Mouse (Mus musculus) heart, embryonic 14.5 days (tissue): ENCODE results near the gene Camk2d. TPM values are rescaled to one million over a fixed set of nuclear protein-coding genes. Genes with fewer than 3 reads are reported as not detected.

Source experiments
- ATAC-seq: fragments of 200-750 bp; cut with Nextera tagmentation; 2 replicates; pipeline ENCODE4 v1.8.0; 2017; ENCODE audit warnings: low read depth, moderate TSS enrichment; ENCODE audit not compliant: insufficient number of reproducible peaks, insufficient read depth, low FRiP score
- H3K27ac ChIP-seq, 2 experiments: fragments of 200-500 bp in 1 of 2; fragments of 300-500 bp in 1 of 2; sonication (generic) in 1 of 2; replicated peaks in 1 of 2; 2 replicates each; pipeline ENCODE4 v1.5.1; 2012 to 2014; ENCODE audit warnings: low read depth in 2 of 2, low read length in 2 of 2, control low read depth in 1 of 2, mild to moderate bottlenecking in 1 of 2, mixed read lengths in 1 of 2; ENCODE audit not compliant: control insufficient read depth in 1 of 2, insufficient read depth in 1 of 2
- H3K27me3 ChIP-seq: fragments of 300-500 bp; sonication (generic); 2 replicates; pipeline ENCODE4 v1.6.1; 2014; ENCODE audit warnings: mild to moderate bottlenecking, low read length, control low read depth; ENCODE audit not compliant: control insufficient read depth, insufficient read depth
- H3K36me3 ChIP-seq: fragments of 300-500 bp; sonication (generic); 2 replicates; pipeline ENCODE4 v1.6.1; 2014; ENCODE audit warnings: mild to moderate bottlenecking, control low read depth, low read length, mixed read lengths; ENCODE audit not compliant: control insufficient read depth, insufficient read depth
- H3K4me1 ChIP-seq, 2 experiments: fragments of 200-500 bp in 1 of 2; fragments of 300-500 bp in 1 of 2; sonication (generic) in 1 of 2; 2 replicates each; pipeline ENCODE4 v1.6.1; 2012 to 2014; ENCODE audit warnings: low read length in 2 of 2, control low read depth in 1 of 2, mixed read lengths in 1 of 2; ENCODE audit not compliant: control insufficient read depth in 2 of 2, insufficient read depth in 2 of 2
- H3K4me2 ChIP-seq: fragments of 300-500 bp; sonication (generic); 2 replicates; pipeline ENCODE4 v1.6.1; 2014; ENCODE audit warnings: mild to moderate bottlenecking, low read length
- H3K4me3 ChIP-seq, 2 experiments: fragments of 200-500 bp in 1 of 2; fragments of 300-500 bp in 1 of 2; sonication (generic) in 1 of 2; 2 replicates each; pipeline ENCODE4 v1.5.1; 2012 to 2014; ENCODE audit warnings: low read length in 2 of 2, mild to moderate bottlenecking in 2 of 2, control low read depth in 1 of 2, low read depth in 1 of 2, moderate library complexity in 1 of 2; ENCODE audit not compliant: control insufficient read depth in 1 of 2, insufficient read depth in 1 of 2
- H3K9ac ChIP-seq: fragments of 300-500 bp; sonication (generic); 2 replicates; pipeline ENCODE4 v1.6.1; 2014; ENCODE audit warnings: mild to moderate bottlenecking, low read length
- H3K9me3 ChIP-seq: fragments of 300-500 bp; sonication (generic); 2 replicates; pipeline ENCODE4 v1.6.1; 2016; ENCODE audit warnings: low read length, control low read depth; ENCODE audit not compliant: control insufficient read depth
- WGBS: fragments of 180-500 bp; shearing (Covaris S2); extraction: QIAGEN DNeasy Blood & Tissue Kit; methylation state at CpG from one replicate; pipeline ENCODE4 v1.1.7; 2014; 5-methylcytosine and 5-hydroxymethylcytosine counted together
- polyA plus RNA-seq: library from polyadenylated mRNA; unstranded; fragments of >200 nt; fragmentation: Nextera tagmentation; extraction: Ambion mirVana; gene quantifications from 2 replicates; pipeline ENCODE4 v1.2.1, GENCODE M21; 2014

Gene Camk2d
- polyA plus RNA-seq, 1 experiment from 2014 or later: 149 TPM

DNA sequence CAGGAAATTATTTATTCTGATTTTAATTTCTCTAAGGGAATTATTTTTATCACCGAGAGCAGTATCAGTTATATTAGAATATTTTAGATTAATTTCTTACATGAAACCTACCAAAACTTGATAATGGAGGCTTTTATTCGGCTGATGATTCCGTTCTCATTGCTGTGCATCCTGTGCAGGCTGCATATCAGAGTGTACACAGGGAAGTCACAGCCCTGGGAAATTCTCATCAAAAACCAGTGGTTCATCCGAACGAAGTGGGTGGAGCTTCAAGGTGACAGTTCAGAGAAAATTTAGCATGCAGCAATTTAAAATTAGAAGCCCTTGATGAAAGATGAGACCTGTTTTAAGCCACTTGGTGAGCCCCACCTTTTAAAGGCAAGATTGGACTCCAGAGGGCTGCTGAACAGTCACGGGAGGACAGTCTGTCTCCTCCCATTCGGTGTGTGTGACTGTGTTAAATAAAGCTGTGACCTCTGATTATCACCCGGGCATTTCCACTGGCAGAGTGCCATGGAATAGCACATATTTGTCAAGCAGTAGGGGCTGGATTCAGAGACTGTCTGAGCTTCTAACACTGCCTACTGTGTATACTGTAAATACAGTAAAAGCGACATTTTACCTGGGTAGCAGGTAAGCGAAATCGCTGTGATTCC is 150.2 kb downstream of the Camk2d start:
- Histone ChIP-seq H3K9ac (peak overlapping the region; percentile 62), H3K4me3 (peak overlapping the region in 1 of 2 experiments; percentile 10; a peak in 1 of 4 replicates), H3K9me3 (no peaks in the 10 kb centered on the region), H3K27me3 (no peaks in the 10 kb centered on the region), H3K27ac (peak overlapping the region; percentile 72 to 88), H3K36me3 (no peaks in the 10 kb centered on the region), H3K4me2 (peak overlapping the region; percentile 51), H3K4me1 (peaks cover 8 to 44% of the 10 kb centered on the region in 2 experiments)
- ATAC-seq: peak; percentile 94
- WGBS: 26% methylated on average over 11 of the region's 11 CpGs

DNA sequence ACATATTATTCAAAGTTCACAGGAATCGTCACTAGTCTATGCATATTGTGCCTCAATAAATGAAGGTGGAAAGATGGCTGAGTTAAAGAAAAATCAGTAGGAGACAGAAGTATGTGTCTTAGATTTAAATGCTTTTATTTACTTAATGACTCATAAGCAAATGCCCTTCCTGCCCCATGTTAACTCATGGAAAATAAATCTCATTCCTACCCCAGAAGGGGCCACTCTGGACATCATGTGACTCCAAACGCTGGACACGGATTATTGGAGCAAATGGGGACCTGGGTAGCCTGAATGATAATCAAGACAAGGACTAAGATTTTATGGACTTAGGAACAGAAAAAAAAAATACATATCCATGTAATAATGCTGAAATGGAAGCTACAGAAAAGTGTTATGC is 151.5 kb downstream of the Camk2d start:
- peaks cover 11 to 46% of the 10 kb centered on the region in 2 experiments for H3K4me1 ChIP-seq
- 74% methylated on average over 3 of the region's 3 CpGs for WGBS
- ATAC-seq: no peak

DNA sequence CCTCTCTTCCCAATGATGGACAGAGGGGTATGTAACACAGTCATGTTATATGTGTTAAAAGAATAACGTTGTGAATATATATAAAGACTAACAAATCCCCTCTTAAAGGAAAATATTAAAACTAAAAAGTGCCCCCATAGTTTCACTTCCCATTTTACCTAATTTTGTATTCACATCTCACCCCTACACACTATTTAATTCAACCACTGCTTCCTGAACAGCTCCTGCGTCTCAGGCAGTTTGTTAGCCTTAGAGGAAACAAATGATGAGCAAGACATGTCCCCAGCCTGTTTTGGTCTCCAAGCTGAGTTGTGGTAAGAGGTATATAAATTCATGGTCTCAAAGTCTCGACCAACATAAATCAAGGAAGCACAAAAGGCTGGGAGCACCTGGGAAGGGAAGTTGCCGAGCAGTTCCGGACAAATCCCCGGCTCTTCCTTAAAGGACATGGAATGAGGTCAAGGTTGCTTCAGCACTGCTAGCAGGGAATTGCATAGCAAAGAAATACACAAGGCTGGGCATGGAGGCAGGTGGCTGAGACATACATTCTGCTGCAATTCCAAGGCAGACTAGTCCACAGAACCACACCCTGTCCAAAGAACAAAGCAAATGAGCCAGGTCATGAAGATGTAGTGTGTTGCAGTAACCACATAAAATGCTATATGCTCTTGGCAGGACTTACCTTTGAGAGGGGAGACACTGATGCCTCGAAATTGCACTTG is 155.4 kb downstream of the Camk2d start:
- Histone ChIP-seq H3K4me2 (no peak overlapping the region), H3K27me3 (no peaks in the 10 kb centered on the region), H3K4me1 (peaks cover 10 to 33% of the 10 kb centered on the region in 2 experiments), H3K9ac (no peak overlapping the region), H3K27ac (peak overlapping the region; percentile 16 to 29; a peak in 1 of 4 replicates), H3K9me3 (no peaks in the 10 kb centered on the region), H3K4me3 (no peak overlapping the region), H3K36me3 (no peaks in the 10 kb centered on the region)
- ATAC-seq: no peak
- WGBS: 74% methylated on average over 7 of the region's 7 CpGs

More for the DNA sequence above, 151.5 kb downstream of the Camk2d start:
- H3K4me3 ChIP-seq: no peak overlapping the region
- no peaks in the 10 kb centered on the region for H3K27me3 ChIP-seq
- no peak overlapping the region for H3K4me2 ChIP-seq
- no peaks in the 10 kb centered on the region for H3K9me3 ChIP-seq
- H3K27ac ChIP-seq: peak overlapping the region in 1 of 2 experiments; percentile 33; a peak in 1 of 4 replicates
- H3K9ac ChIP-seq: no peak overlapping the region
- no peaks in the 10 kb centered on the region for H3K36me3 ChIP-seq

DNA sequence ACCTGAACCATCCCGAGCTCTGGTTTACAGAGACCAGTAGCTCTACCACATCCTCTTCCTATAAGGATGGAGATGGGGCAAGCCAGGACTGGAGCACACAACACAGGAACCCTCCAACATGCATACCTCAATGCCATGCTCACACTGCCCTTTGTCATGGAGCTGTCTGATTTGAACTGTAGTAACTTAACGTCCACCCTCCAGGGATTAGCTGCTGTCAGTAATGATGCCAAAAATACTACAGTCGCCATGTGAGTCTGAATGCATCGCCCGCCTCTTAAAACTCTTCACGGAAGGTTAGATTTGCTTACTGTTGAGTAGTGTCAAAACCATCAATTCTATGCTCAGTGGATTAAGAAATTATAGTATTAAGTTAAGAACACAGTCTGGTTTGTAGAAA is 156.9 kb downstream of the Camk2d start:
- Histone ChIP-seq H3K27me3 (no peaks in the 10 kb centered on the region), H3K4me2 (no peak overlapping the region), H3K36me3 (no peaks in the 10 kb centered on the region), H3K4me3 (no peak overlapping the region), H3K9me3 (no peaks in the 10 kb centered on the region), H3K4me1 (peaks cover 10 to 25% of the 10 kb centered on the region in 2 experiments), H3K9ac (no peak overlapping the region), H3K27ac (peak overlapping the region; percentile 70 to 77)
- WGBS: 38% methylated on average over 6 of the region's 6 CpGs
- ATAC-seq: peak; percentile 76; the same call in 1 of the 2 replicates

DNA sequence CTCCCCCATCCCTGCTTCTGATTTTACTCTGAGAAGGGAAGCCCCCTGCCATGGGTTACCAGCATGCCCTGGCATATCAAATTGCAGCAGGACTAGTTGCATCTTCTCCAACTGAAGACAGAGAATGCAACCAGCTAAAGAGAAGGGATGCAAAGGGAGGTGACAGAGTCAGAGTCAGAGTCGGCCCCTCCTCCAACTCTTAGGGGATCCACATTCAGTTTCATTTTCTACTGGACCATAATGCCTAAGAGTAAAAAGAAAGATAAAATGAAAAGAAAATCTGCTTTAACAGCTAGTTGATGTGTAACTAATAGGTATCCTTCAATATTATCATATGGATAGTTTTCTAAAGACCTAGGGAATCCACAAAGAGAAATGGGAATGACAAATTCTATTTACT is 162.3 kb downstream of the Camk2d start:
- Histone ChIP-seq H3K9ac (no peak overlapping the region), H3K9me3 (no peaks in the 10 kb centered on the region)

DNA sequence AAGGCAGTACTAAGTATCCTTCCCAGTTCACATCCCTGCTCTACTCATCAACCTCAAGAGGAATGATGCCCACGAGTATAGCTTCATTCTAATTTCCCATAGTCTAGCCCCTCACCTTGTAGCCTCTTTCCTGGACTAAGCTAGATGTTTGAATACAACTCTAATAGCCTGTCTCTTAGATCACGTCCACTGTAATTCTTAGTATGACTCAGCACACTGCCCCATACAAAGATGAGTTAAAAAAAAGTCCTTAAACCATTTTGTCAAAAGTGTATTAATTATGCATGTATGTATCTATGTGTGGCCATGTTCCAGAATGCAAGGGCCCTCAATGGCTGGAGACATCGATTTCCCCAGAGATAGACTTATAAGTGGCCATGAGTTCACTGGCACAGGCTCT is 164.5 kb downstream of the Camk2d start:
- no peak overlapping the region for H3K27ac ChIP-seq
- ATAC-seq: no peak
- peaks cover 0 to 7% of the 10 kb centered on the region in 2 experiments; a peak in 1 of 4 replicates for H3K4me1 ChIP-seq
- H3K4me2 ChIP-seq: no peak overlapping the region
- WGBS: 78% methylated on average over 3 of the region's 3 CpGs
- H3K36me3 ChIP-seq: no peaks in the 10 kb centered on the region
- no peak overlapping the region for H3K9ac ChIP-seq
- H3K9me3 ChIP-seq: no peaks in the 10 kb centered on the region
- H3K27me3 ChIP-seq: no peaks in the 10 kb centered on the region
- no peak overlapping the region for H3K4me3 ChIP-seq

More for the DNA sequence above, 162.3 kb downstream of the Camk2d start:
- Histone ChIP-seq H3K36me3 (no peaks in the 10 kb centered on the region), H3K4me2 (no peak overlapping the region), H3K27me3 (no peaks in the 10 kb centered on the region), H3K27ac (no peak overlapping the region), H3K4me1 (peaks cover 0 to 9% of the 10 kb centered on the region in 2 experiments; a peak in 2 of 4 replicates), H3K4me3 (no peak overlapping the region)
- no peak for ATAC-seq
- 83% methylated on average over 1 of the region's 1 CpGs for WGBS

DNA sequence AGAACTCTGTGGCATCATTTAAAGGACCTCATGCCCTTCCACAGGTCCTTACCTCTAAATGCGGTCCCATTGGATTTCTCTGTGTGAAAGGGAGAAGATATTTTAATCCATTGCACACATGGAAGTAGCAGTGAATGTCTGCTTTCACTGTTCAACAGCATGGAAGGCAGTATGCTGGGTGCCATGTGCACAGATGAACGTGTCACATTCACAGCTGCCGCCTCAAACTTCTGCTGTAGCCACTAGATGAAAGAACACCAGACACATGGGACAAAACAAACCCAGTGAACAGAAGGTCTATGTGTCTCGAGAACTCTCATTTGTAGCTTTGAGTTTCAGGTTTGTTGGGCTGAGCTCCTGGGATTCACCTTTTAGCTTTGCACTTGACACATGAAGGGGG is 168.6 kb downstream of the Camk2d start:
- Histone ChIP-seq H3K36me3 (peaks cover 15% of the 10 kb centered on the region), H3K27me3 (no peaks in the 10 kb centered on the region), H3K9ac (no peak overlapping the region), H3K27ac (no peak overlapping the region), H3K4me1 (peaks cover 0 to 11% of the 10 kb centered on the region in 2 experiments; a peak in 2 of 4 replicates), H3K9me3 (no peaks in the 10 kb centered on the region), H3K4me2 (no peak overlapping the region), H3K4me3 (no peak overlapping the region)
- ATAC-seq: no peak
- WGBS: 90% methylated on average over 4 of the region's 4 CpGs
